Mouse (Mus musculus): ENCODE data around the gene Fam107a. TPM values are rescaled to one million over a fixed set of nuclear protein-coding genes. Genes with fewer than 3 reads are reported as not detected.

The Fam107a gene
- polyA plus RNA-seq, 1 experiment, result not detected

- TF ChIP-seq CTCF (IDR thresholded peaks at IDR 0.05; ENCODE audit: low read depth, low read length), result no peak
- no peak for TF ChIP-seq POLR2A (IDR thresholded peaks at IDR 0.05; ENCODE audit: borderline replicate concordance, low read depth, low read length)
- Histone ChIP-seq H3K27ac (ENCODE audit: insufficient read depth, low read depth, low read length) (no peak overlapping the region), H3K4me3 (ENCODE audit: insufficient read depth, low read length) (no peak overlapping the region), H3K4me1 (ENCODE audit: control insufficient read depth, insufficient read depth, low read length) (no peaks in the 10 kb centered on the region)
Observed at GRCm38 (mm10) chr14:8258752-8259151, 59.1 kb downstream of the Fam107a start.

DNA sequence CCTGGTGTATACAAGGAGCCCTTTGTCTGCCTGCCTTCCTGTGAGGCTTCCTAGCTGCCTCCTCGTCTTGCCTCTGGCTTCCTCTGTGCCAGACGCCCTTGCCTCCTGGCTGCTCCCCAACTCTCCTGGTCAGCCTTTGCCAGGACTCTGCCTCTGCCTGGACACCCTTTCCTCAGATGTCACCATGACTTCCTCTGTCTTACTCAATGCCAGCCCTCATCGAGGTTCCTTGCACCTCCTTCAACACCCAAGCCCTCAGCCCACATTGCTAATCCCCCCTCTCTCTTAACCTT lies 59.5 kb downstream of the Fam107a start:
- TF ChIP-seq CTCF (IDR thresholded peaks at IDR 0.05; ENCODE audit: low read depth, low read length) (no peak), POLR2A (IDR thresholded peaks at IDR 0.05; ENCODE audit: borderline replicate concordance, low read depth, low read length) (no peak)
- Histone ChIP-seq H3K4me3 (ENCODE audit: insufficient read depth, low read length) (no peak overlapping the region), H3K4me1 (ENCODE audit: control insufficient read depth, insufficient read depth, low read length) (no peaks in the 10 kb centered on the region), H3K27ac (ENCODE audit: insufficient read depth, low read depth, low read length) (no peak overlapping the region)

DNA sequence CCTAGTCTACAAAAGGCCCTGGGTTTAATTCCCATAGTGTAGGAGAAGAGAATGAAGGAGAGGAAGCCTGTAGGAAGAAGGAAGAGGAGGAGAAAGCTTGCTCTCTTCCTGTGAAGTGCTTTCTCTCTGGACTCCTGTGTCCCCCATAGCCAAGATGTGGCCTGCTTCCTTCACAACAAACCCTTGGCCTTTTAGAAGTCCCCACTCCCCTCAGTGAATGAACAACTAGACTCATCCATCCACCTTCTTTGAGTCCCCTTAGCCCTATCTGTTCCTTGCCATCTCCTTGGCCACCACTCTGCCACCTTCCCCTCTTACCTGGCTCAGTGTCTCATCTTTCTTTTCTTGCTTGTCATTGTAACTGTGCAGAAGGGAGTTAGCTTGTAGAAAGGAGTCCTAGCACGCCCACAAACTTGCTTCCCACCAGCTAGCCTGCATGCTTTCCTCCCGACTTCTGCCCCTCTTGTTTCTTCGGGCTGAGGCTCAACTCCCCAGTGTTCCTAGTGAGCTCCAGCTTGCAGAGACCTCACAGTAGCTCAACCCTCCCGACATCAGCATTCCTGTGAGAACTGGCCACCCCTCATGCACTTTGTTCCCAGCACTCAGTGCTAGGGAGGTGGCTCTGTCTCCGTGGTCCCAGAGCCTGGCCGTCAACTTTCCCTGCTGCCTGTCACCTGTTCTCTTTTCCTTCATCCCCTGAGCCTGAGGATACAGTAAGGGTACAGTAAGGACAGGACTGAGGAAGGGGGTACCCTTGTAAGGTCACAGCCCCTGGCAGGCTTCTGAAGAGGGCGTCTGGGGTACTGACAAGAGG lies 60.1 kb downstream of the Fam107a start:
- peaks cover under 1% of the 10 kb centered on the region; the same call in 1 of the 2 replicates for H3K4me1 ChIP-seq (ENCODE audit: control insufficient read depth, insufficient read depth, low read length)
- H3K4me3 ChIP-seq (ENCODE audit: insufficient read depth, low read length), result no peak overlapping the region
- TF ChIP-seq POLR2A (IDR thresholded peaks at IDR 0.05; ENCODE audit: borderline replicate concordance, low read depth, low read length) (no peak), CTCF (IDR thresholded peaks at IDR 0.05; ENCODE audit: low read depth, low read length) (no peak)
- no peak overlapping the region for H3K27ac ChIP-seq (ENCODE audit: insufficient read depth, low read depth, low read length)

- no peak overlapping the region for H3K4me3 ChIP-seq (ENCODE audit: insufficient read depth, low read length)
- TF ChIP-seq POLR2A (IDR thresholded peaks at IDR 0.05; ENCODE audit: borderline replicate concordance, low read depth, low read length) (no peak), CTCF (IDR thresholded peaks at IDR 0.05; ENCODE audit: low read depth, low read length) (no peak)
- no peak overlapping the region for H3K27ac ChIP-seq (ENCODE audit: insufficient read depth, low read depth, low read length)
- peaks cover 2% of the 10 kb centered on the region; the same call in 1 of the 2 replicates for H3K4me1 ChIP-seq (ENCODE audit: control insufficient read depth, insufficient read depth, low read length)
Observed at GRCm38 (mm10) chr14:8256881-8257280, 60.9 kb downstream of the Fam107a start.

- H3K4me3 ChIP-seq (ENCODE audit: insufficient read depth, low read length), result no peak overlapping the region
- no peak for TF ChIP-seq CTCF (IDR thresholded peaks at IDR 0.05; ENCODE audit: low read depth, low read length)
- H3K27ac ChIP-seq (ENCODE audit: insufficient read depth, low read depth, low read length), result no peak overlapping the region
- peaks cover 2% of the 10 kb centered on the region; the same call in 1 of the 2 replicates for H3K4me1 ChIP-seq (ENCODE audit: control insufficient read depth, insufficient read depth, low read length)
Observed at GRCm38 (mm10) chr14:8256072-8256471, 61.8 kb downstream of the Fam107a start.

DNA sequence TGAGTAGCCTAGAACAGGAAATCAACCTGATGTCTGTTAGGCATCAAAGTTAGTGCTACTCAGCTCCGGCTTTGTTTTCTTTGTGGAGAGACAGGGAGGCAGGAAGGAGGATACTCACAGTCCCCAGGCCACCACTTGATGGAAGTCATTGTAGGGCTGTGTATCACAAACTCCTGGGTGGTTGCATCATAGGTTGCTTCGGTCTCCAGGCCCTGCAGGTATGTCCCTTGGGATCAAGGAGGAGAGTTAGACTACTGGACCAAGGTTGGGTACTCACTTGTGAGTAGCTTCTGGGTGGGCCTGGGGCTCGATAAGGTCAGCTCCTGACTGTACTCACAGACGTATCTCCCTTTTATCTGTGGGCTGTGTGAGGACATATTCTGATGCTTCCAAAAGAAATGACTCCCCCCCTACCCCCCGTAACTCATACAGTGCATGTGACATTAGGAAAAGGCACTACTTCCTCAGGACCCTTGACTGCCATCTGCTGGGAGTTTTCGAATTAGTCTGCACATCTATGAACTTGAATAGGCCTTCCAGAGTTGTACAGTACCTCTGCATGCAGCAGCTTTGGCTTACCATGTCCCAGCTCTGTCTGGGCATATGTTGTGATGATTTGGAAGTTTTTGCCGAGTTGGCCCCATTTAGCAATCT lies 62.6 kb downstream of the Fam107a start:
- Histone ChIP-seq H3K4me3 (ENCODE audit: insufficient read depth, low read length) (no peak overlapping the region), H3K4me1 (ENCODE audit: control insufficient read depth, insufficient read depth, low read length) (peaks cover 2% of the 10 kb centered on the region; the same call in 1 of the 2 replicates), H3K27ac (ENCODE audit: insufficient read depth, low read depth, low read length) (no peak overlapping the region)
- TF ChIP-seq POLR2A (IDR thresholded peaks at IDR 0.05; ENCODE audit: borderline replicate concordance, low read depth, low read length) (no peak), CTCF (IDR thresholded peaks at IDR 0.05; ENCODE audit: low read depth, low read length) (no peak; the same call in 1 of the 2 replicates)

DNA sequence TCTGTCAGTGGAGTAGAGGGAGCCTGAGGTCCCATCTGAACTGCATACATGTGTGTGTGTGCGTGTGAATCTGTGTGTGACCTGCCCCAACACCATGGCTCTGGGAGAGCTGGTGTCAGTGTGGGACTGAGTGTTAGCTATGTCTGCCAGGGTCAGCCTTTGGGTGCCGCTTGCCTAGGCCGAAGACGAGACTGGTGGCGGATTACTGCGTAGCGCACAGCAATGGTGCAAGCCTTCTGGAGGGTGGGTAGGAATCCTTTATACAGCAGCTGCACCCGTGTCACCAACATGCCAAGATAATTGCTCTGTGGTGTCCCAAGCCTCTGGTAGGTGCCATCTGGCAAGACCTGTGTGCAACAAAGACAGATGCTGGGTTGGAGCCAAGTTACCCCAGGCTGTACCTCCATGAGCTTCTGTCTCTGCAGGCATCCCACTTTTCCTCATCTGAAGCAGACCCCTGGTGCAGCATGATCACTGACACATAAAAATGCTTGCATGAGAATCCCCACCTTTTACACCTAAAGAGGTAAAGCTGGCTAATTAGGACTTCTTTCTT lies 66.4 kb downstream of the Fam107a start:
- H3K4me1 ChIP-seq (ENCODE audit: control insufficient read depth, insufficient read depth, low read length), result peaks cover 2% of the 10 kb centered on the region; the same call in 1 of the 2 replicates
- no peak overlapping the region for H3K4me3 ChIP-seq (ENCODE audit: insufficient read depth, low read length)
- no peak overlapping the region for H3K27ac ChIP-seq (ENCODE audit: insufficient read depth, low read depth, low read length)
- no peak for TF ChIP-seq CTCF (IDR thresholded peaks at IDR 0.05; ENCODE audit: low read depth, low read length)
- no peak for TF ChIP-seq POLR2A (IDR thresholded peaks at IDR 0.05; ENCODE audit: borderline replicate concordance, low read depth, low read length)

DNA sequence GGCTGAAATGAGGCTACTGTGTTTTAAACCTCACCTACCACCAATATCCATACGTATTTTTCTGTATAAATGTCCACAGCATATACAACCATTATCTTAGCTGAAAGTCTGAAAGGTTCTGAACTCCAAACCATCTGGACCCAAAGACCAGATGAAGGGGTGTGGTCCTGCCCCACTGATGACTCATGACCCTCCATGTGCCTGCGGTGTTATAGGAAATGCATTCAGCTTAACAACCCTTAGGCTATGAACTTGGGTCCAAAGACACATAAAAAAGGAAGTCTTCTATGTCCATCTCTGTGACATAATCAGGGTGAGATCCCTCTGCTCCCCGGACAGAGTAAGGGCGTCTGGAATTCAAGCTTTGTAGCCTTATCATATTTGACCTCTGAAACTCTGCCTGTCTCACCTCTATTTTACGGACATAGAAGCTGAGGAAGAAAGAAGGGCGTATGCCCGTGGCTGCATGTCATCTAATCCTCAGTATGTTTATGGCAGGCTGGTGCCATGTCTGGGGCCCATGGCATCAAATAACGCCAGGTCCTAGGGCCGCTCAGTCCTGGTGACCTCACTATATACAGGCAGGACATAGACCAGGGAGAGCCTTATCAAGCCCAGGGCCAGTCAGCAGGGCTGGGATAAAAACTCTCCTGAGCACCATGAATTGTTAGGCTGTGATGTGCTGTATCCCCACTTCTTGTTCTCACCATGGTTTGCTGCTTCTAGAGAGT lies 67.5 kb downstream of the Fam107a start:
- Histone ChIP-seq H3K27ac (ENCODE audit: insufficient read depth, low read depth, low read length) (no peak overlapping the region), H3K4me1 (ENCODE audit: control insufficient read depth, insufficient read depth, low read length) (peaks cover 2% of the 10 kb centered on the region; the same call in 1 of the 2 replicates), H3K4me3 (ENCODE audit: insufficient read depth, low read length) (no peak overlapping the region)
- TF ChIP-seq CTCF (IDR thresholded peaks at IDR 0.05; ENCODE audit: low read depth, low read length), result no peak
- no peak for TF ChIP-seq POLR2A (IDR thresholded peaks at IDR 0.05; ENCODE audit: borderline replicate concordance, low read depth, low read length)

- Histone ChIP-seq H3K27ac (ENCODE audit: insufficient read depth, low read depth, low read length) (no peak overlapping the region), H3K4me3 (ENCODE audit: insufficient read depth, low read length) (no peak overlapping the region), H3K4me1 (ENCODE audit: control insufficient read depth, insufficient read depth, low read length) (peaks cover 2% of the 10 kb centered on the region; the same call in 1 of the 2 replicates)
- TF ChIP-seq POLR2A (IDR thresholded peaks at IDR 0.05; ENCODE audit: borderline replicate concordance, low read depth, low read length) (no peak), CTCF (IDR thresholded peaks at IDR 0.05; ENCODE audit: low read depth, low read length) (no peak)
Observed at GRCm38 (mm10) chr14:8249206-8249605, 68.6 kb downstream of the Fam107a start.

Measured in bone marrow macrophage, adult 2 months (primary cell).